Mouse (Mus musculus): ENCODE results near the gene Noxred1.

DNA sequence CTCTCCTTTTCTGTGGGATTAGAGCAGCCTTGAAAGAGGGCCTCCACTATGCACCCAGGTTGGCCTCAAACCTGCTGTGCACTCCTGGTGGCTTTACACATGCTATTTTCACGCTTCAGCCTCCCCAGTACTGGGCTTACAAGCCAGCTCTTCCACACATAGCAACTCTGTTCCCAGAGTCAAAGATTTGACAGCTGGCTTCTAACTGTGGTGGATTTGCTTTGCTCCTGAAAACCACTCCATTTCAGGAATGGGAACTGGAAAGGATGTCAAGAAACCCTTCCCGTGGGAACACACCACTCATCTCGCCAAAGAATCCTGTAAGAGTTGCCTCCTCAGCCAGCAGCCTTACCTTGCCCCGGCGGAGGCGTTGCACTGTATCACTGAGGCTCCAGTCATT is 15.3 kb upstream of the Noxred1 start:
- TF ChIP-seq CTCF (IDR thresholded peaks at IDR 0.05; ENCODE audit: control insufficient read depth, insufficient read depth, low read length): no peak
- TF ChIP-seq POLR2A (IDR thresholded peaks at IDR 0.05; ENCODE audit: borderline replicate concordance, control insufficient read depth, low read depth, low read length): no peak

Data from bone marrow, adult 2 months (tissue).